Mouse (Mus musculus): ENCODE measurements around the gene Ucn2. TPM values are rescaled to one million over a fixed set of nuclear protein-coding genes. Genes with fewer than 3 reads are reported as not detected.

Gene Ucn2
- 0.30 TPM in 1 of 2 replicates, not detected in the other for polyA plus RNA-seq (2015; fragmentation: Nextera tagmentation; extraction: Ambion mirVana)

GRCm38 (mm10) chr9:108985710-108986109, at the start of gene Ucn2:
Gene Ucn2 (plus strand): TSS chr9:108986010.

GRCm38 (mm10) chr9:108936418-108937364, 49.1 kb upstream of the Ucn2 start, which contains the start of gene Uqcrc1:
Gene Uqcrc1 (plus strand): TSS chr9:108936633.

GRCm38 (mm10) chr9:108953081-108953636, 32.7 kb upstream of the Ucn2 start, which contains the start of gene Col7a1:
Gene Col7a1 (plus strand): TSS chr9:108953586.

GRCm38 (mm10) chr9:108991428-108992084, 5.7 kb downstream of the Ucn2 start, which contains the start of gene Pfkfb4:
Gene Pfkfb4 (plus strand): TSS chr9:108991778.

Small RNA genes within 50 kb of the gene (microRNA-seq; reads per million reads assigned to microRNA genes)
- not detected for gene Mir711 (ENCODE audit: borderline replicate concordance, insufficient number of aligned reads)

Other genes starting within 250 kb of the Ucn2 start
- 54.1 and 55.9 TPM in 2 replicates for gene Ip6k2, start 202.2 kb upstream of the Ucn2 start, polyA plus RNA-seq (2015; fragmentation: Nextera tagmentation; extraction: Ambion mirVana)
- gene Nckipsd, start 177.6 kb upstream of the Ucn2 start, polyA plus RNA-seq (2015; fragmentation: Nextera tagmentation; extraction: Ambion mirVana) = 8.4 and 9.3 TPM in 2 replicates
- gene Celsr3, start 159.7 kb upstream of the Ucn2 start, polyA plus RNA-seq (2015; fragmentation: Nextera tagmentation; extraction: Ambion mirVana) = 1.7 and 1.9 TPM in 2 replicates
- gene Slc26a6, start 132.7 kb upstream of the Ucn2 start, polyA plus RNA-seq (2015; fragmentation: Nextera tagmentation; extraction: Ambion mirVana) = 4.9 and 6.0 TPM in 2 replicates
- gene Tmem89, start 71.4 kb upstream of the Ucn2 start, polyA plus RNA-seq (2015; fragmentation: Nextera tagmentation; extraction: Ambion mirVana) = 0.17 TPM in 1 of 2 replicates, not detected in the other
- gene Uqcrc1, start 49.4 kb upstream of the Ucn2 start, polyA plus RNA-seq (2015; fragmentation: Nextera tagmentation; extraction: Ambion mirVana) = 300 and 412 TPM in 2 replicates
- 6.9 and 7.2 TPM in 2 replicates for gene Col7a1, start 32.4 kb upstream of the Ucn2 start, polyA plus RNA-seq (2015; fragmentation: Nextera tagmentation; extraction: Ambion mirVana)
- 5.4 and 5.8 TPM in 2 replicates for gene Pfkfb4, start 5.8 kb downstream of the Ucn2 start, polyA plus RNA-seq (2015; fragmentation: Nextera tagmentation; extraction: Ambion mirVana)
- 120 and 181 TPM in 2 replicates for gene Shisa5, start 52.6 kb downstream of the Ucn2 start, polyA plus RNA-seq (2015; fragmentation: Nextera tagmentation; extraction: Ambion mirVana)
- gene Trex1, start 73.7 kb downstream of the Ucn2 start, polyA plus RNA-seq (2015; fragmentation: Nextera tagmentation; extraction: Ambion mirVana) = 19.0 and 28.9 TPM in 2 replicates
- 14.4 and 21.7 TPM in 2 replicates for gene Atrip, start 88.1 kb downstream of the Ucn2 start, polyA plus RNA-seq (2015; fragmentation: Nextera tagmentation; extraction: Ambion mirVana)
- 20.5 and 24.2 TPM in 2 replicates for gene Ccdc51, start 96.5 kb downstream of the Ucn2 start, polyA plus RNA-seq (2015; fragmentation: Nextera tagmentation; extraction: Ambion mirVana)
- gene Tma7, start 96.6 kb downstream of the Ucn2 start, polyA plus RNA-seq (2015; fragmentation: Nextera tagmentation; extraction: Ambion mirVana) = 801 and 807 TPM in 2 replicates
- gene Plxnb1, start 109.4 kb downstream of the Ucn2 start, polyA plus RNA-seq (2015; fragmentation: Nextera tagmentation; extraction: Ambion mirVana) = 7.9 and 14.1 TPM in 2 replicates
- 0.18 TPM in 1 of 2 replicates, not detected in the other for gene Fbxw21, start 176.0 kb downstream of the Ucn2 start, polyA plus RNA-seq (2015; fragmentation: Nextera tagmentation; extraction: Ambion mirVana)
- gene Fbxw13, start 210.0 kb downstream of the Ucn2 start, polyA plus RNA-seq (2015; fragmentation: Nextera tagmentation; extraction: Ambion mirVana) = not detected in 2 replicates
- gene Fbxw20, start 248.7 kb downstream of the Ucn2 start, polyA plus RNA-seq (2015; fragmentation: Nextera tagmentation; extraction: Ambion mirVana) = not detected in 2 replicates

All from adrenal gland, postnatal 0 days (tissue).